ENCODE assay signal across 18 mouse cellular contexts in the genomic region with DNA sequence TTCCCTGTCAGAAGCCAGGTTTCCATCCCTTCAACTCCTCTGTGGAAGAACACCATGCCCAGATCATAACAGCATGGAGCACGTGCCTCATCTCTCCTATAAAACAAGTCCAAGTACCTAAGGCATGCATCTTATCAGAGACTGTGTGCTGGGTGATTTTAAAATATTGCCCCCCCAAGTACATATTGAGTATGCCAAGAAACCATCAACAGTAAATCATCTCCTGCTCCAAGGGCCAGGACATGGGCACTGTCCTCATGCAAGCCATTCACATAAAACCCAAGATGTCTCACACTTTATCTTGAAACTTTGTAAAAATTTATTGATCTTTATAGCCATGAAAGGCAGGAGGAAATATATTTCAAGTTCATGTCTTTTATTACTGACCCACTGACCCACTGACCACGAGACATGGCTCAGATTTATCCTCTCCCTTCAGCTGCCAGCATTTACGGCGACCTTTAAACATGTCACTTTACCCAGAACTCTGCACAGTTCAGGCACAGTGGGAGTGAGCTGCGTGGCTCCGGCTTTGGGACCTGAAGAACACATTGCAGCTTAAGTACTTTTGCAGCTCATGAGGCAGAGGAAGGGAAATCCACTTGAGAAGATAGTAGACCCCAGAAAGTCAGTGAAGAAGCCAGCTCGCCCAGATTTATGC.
"Had no signal": no experiment of that assay in that cellular context is flagged by ENCODE, and none has a peak within 500 bp of the region (broad histone marks: within the 10 kb centered on the region; RNA-seq: fewer than 3 reads in every experiment).

No protein-coding gene starts in this region.

- H3K4me3 ChIP-seq: intestine, embryonic 15.5 days; limb, embryonic 12.5 days; limb, embryonic 15.5 days; midbrain, embryonic 10.5 days; midbrain, embryonic 13.5 days; myocyte; neural tube, embryonic 13.5 days had no signal

- H3K9me3 ChIP-seq: intestine, embryonic 15.5 days; limb, embryonic 12.5 days; limb, embryonic 15.5 days; midbrain, embryonic 10.5 days; midbrain, embryonic 13.5 days; neural tube, embryonic 13.5 days had no signal

- H3K4me1 ChIP-seq: intestine, embryonic 15.5 days; limb, embryonic 12.5 days; limb, embryonic 15.5 days; midbrain, embryonic 10.5 days; midbrain, embryonic 13.5 days; neural tube, embryonic 13.5 days had no signal

- H3K36me3 ChIP-seq: intestine, embryonic 15.5 days; limb, embryonic 12.5 days; limb, embryonic 15.5 days; midbrain, embryonic 10.5 days; midbrain, embryonic 13.5 days; neural tube, embryonic 13.5 days had no signal

- H3K9ac ChIP-seq: intestine, embryonic 15.5 days; limb, embryonic 12.5 days; limb, embryonic 15.5 days; liver, embryonic 14.5 days; liver, postnatal 0 days; lung, embryonic 14.5 days; midbrain, embryonic 13.5 days; neural tube, embryonic 13.5 days had no signal

- H3K4me2 ChIP-seq: intestine, embryonic 15.5 days; limb, embryonic 12.5 days; limb, embryonic 15.5 days; liver, embryonic 11.5 days; lung, embryonic 14.5 days; midbrain, embryonic 13.5 days; neural tube, embryonic 13.5 days had no signal

- H3K27ac ChIP-seq: intestine, embryonic 15.5 days; limb, embryonic 12.5 days; limb, embryonic 15.5 days; liver, embryonic 14.5 days; macrophage; midbrain, embryonic 10.5 days; midbrain, embryonic 13.5 days; neural tube, embryonic 13.5 days had no signal

- ATAC-seq: intestine, embryonic 15.5 days; liver, postnatal 0 days; lung, postnatal 0 days; midbrain, embryonic 13.5 days; midbrain, embryonic 16.5 days had no signal

- DNase-seq: left cerebral cortex, postnatal 4 days; liver, postnatal 0 days; lung, embryonic 14.5 days; retina, postnatal 1 day; thymus, adult 18-20 months; thymus, postnatal 36 days had no signal

- H3K27me3 ChIP-seq: intestine, embryonic 15.5 days; limb, embryonic 12.5 days; limb, embryonic 15.5 days; midbrain, embryonic 13.5 days; neural tube, embryonic 13.5 days had no signal
